Mouse (Mus musculus) embryo, embryonic 10.5 days (tissue): ENCODE results near the gene Plb1.

Source experiments
- DNase-seq: peaks from one replicate; pipeline ENCODE4 v3.0.0-alpha.2; 2015; ENCODE audit warnings: low spot score

Gene Plb1

DNA sequence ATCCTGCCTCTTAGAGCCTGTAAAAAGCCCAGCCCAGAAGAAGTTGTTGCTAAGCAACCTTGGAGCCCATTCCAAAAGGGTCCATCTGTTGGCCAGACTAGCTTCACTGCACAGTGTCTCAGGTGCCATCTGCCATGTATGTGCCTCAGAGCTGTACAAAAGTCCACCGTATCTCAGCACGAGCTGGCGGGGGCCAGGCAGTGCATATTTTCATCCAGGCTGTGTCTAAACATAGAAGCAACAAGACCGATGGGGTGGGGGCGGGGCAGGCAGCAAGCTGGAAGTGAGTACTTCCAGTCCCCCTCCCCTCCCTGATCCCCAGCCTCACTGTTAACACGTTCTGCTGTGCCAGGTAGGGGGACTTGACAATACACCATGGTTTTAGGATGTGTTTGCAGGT, 102.7 kb downstream of the Plb1 start:
- peak; percentile 50 for DNase-seq

DNA sequence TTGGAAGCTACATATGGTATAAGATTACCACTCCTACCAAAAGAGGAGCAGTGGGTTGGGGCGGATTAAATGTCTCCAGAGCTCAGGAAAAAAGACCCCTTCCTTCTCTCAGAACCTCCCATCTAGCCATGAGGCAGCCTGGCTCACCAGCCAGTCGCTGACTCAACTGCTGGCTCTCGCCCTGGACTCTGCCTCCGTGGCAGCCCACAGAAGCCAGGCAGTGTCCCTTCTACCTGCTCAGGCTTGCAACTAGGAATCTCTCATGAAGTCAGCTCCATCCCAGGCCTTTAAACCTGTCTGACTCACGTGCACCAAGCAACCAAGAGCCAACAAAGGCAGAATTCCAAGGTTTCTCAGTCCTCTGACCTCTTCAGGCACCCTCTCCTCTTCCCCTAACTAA, 103.6 kb downstream of the Plb1 start:
- DNase-seq: no peak

DNA sequence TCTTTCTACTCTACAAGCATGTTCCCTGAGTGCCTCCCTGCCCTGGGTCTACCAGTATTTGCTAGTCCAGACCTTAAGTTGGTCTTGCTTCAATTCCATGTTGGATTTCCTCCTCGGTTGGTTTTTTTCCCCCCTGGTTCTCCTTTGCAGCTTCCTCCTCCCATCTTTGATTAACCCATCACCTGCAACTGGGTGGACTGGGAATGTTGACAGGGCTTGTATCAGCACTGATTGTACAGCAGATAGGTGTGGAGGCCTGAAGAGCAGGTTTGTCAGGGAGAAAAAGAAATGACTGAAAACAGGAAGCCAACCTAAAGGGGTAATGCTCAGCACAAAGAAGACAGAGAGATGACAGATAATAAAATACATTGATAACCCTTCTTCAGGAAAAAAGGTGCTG, 104.8 kb downstream of the Plb1 start:
- no peak for DNase-seq

DNA sequence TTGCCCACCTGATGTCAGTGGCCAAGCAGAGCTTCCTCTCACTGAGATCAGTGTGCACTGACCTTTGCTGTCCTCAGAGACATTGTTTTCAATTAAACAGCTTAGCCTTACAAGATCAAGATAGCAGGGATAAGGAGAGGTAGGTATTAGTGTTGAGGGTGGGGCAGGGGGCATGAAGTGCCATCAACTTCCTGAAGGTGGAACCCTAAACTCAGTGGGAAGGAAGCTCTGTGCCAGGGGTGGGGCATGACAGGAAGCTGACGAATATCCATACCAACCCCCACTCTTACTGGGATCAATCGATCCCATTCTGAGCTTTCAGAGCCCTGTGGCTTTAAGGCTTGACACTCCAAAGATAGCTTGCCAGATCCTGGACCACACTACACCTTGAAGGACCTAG, 105.8 kb downstream of the Plb1 start:
- no peak for DNase-seq

DNA sequence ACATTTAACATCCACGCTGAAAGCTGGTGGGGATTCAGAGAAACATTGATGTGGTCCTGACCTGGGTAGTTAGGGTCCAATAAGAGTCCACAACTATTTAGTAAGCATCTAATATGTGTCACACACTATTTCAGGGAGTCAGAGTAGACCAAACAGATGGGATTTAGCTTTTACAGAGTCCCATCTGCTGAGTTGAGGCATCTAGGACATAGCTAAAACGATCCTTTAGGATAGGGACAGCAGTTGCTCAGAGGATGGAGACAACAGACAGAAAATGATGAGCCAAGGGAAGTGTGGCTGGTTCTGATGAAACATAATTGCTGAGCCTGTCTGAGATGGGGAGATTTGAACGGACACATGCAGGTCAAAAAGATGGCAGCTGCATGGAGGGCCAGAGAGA, 106.3 kb downstream of the Plb1 start:
- DNase-seq: no peak

DNA sequence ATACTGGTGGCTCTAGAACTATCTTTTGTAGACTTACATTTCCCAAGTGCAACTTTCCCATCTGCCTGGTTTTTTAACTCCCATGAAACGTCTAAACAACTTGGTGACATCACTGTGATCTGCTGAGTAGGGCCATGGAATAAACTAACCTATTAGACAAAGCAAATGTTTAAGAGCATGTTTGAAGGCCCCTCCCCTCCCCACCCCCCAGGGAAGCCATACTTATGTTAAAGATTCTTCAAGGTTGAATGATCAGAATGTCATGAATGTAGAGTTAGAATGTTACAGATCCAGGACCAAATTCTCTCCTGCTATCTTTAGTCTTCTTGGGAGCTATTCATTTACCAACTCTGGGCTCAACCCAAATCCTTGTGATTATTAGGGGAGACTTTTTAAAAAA, 107.7 kb downstream of the Plb1 start:
- DNase-seq: no peak

DNA sequence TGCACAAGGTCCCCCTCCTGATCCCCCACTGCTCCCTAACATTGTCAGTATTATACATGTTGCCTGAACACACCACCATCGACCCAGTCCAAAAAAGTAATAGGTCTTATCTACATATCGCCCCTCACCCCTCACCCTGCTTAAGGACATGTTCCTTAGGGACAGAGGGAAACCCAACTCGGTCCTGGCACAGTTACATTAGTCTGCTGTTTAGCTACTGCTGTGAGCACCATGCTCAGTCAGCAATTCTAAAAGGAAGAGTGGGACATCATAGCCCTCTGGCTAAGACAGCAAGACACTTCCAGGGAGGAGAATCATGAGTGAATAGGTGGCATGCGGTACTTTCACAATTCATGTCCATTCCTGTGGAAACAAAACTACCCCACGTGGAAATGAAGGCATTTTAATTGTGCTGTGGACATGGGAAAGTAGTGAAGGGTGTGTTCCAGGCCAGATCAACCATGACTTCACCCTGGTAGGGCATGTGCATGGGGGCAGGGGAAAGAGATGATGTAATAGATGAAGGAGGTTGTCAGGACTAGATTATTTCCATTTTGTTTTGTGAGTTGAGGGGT, 110.3 kb downstream of the Plb1 start:
- DNase-seq: no peak

DNA sequence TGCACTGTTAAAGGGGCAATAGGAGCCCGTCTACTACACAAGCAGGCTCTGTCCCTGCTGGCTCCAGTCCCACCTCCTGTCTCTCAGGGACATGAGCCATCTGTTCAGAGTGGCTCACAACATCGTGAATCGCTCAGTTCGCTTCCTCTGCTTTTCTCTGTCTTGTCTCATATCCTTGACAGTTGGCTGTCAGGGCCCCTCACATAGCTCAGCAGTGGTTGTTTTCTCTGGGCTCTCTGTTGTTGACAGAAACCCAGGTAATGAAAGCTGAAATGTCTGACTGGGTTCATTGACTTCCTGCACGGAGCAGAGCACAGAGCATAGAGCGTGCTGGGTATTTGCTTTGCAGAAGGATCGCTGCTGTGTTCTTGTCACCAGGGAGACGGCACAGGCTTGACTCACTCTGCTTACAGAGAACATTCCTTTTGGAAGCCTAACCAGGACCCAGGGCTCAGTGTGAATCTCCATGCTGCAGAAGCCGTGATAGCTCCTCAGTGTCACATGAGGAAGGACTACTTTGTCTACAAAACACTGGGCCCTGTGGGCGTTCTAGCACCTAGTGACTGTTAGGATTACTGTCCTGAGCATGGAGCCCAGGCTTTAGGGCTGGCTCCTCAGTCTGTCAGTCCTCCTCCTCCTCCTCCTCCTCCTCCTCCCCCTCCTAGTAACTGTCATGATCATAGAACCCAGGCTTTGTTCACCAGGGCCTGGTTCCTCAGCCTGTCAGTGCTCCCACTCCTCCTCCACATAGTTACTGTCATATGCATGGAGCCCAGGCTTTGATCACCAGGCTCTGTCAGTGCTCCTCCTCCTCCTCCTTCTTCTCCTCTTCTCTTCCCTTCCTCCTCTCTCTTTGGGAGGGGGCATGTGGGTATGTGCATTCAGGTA, 113.8 kb downstream of the Plb1 start:
- DNase-seq: peak; percentile 55

DNA sequence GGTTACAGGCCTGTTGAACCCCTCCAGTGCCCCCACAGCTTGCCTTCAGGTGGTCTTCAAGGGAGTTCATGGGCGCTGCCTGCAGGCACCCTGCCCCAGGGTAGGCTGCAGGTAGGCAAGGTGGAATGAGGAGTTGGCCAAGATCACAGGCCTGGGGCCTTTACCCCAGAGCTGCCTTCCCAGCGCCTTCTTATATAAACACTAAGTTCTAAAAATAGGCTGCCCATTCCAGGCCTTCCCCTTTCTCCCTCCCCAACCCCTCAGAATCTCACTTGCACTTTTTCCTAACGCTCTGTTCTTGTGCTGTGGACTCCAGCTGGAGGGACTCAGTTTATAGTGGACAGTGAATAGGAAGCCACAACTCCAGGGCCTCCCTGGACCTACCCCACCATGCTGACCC, 117.2 kb downstream of the Plb1 start:
- no peak for DNase-seq

DNA sequence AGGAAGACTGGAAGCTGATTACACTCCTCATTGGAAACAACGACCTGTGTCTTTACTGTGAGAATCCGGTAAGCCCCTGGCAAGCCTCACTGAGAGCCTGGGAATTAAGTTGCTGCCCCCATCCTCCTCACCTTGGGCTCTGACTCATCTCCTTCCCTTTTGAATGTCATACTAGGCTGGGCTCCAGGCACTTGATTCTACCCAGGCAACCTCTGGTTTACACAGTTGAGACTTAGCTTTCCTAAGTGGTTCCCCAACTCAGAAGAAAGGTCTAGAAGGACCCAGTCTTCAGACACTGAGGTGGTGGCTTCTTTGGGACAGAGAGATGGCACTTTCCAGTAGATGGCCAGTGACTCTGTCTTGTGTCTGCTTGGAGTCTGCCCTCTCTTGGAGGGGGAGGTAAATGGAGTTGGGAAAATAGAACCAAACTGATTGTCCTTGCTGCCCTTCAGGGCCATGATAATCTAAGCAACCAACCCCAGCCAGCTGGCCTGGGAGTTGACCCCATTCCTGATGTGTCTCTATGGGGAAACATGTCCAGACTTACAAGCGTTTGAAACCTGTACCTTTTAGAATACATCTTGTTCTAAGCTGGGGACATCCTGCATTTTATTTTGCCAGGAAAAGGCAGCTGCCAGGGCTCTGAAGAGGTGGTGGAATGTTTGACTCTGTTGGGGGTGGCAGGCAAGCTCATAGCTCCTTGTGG, 118.2 kb downstream of the Plb1 start:
- no peak for DNase-seq

DNA sequence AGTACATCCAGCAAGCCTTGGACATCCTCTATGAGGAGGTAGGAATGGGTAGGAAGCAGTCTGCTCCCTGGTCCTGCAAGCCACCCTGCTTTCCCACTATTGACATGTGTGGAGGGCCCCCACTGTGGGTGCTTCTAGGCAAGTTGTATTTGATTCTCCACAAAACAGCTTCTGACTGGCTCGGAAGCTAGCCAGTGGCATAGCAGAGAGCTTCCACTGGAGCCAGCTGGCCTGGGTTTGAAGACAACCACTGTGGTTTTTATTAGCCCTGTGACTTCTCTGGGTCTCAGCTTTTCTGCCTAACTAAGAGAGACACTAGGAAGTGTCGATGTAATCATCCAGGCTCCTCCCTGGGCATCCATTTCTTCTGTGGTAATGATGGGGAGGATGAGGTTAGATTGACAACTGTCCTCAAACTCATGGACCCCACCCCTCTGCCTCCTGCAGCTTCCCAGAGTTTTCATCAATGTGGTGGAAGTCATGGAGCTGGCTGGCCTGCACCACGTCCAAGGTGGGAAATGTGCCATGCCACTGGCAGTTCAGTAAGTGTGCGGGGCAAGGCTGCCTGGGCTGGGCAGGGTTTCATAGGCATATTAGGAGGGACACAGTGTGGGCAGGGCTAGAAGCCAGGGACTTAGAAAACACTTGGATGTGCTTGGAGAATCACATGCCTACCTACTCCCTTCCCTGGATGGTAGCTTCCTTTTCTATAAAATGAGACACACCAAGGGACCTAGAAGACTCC, 119.4 kb downstream of the Plb1 start:
- no peak for DNase-seq

DNA sequence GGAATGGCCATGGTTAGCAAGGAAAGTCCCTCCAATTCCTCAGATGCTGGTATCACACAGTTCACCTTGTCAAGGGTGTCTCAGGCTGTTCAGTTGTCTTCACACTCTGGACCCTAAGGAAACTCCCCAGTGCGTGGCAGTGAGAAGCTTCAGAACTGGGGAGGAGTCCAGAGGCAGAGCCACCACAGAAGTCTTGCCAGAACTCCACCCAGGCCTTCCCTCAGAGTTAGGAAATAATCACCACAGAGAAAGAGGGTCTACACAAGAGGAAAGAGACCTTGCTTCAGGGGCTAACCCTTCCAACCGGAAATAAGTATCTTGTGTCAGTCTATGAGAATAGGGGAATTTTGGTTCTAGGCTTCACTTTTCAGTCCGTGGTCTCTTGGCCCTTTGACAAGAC, 120.3 kb downstream of the Plb1 start:
- DNase-seq: no peak

DNA sequence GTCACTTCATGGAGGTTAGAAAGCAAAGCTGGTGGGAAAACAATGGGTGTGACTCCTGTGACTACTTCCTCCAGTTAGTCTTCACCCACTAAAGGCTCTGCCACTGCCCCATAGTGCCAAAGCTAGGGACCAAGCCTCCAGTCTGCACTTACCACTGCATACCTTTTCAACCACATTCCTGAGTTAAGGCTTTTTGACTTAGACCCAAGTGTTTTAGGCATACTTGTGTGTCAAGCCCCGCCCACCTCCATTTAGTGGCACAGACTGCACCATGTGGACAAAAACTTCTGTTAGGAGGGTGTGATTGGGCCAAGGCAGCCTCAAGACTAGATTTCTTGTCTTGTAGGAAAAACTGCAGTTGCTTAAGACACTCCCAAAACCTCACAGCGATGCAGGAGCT, 120.8 kb downstream of the Plb1 start:
- DNase-seq: no peak

DNA sequence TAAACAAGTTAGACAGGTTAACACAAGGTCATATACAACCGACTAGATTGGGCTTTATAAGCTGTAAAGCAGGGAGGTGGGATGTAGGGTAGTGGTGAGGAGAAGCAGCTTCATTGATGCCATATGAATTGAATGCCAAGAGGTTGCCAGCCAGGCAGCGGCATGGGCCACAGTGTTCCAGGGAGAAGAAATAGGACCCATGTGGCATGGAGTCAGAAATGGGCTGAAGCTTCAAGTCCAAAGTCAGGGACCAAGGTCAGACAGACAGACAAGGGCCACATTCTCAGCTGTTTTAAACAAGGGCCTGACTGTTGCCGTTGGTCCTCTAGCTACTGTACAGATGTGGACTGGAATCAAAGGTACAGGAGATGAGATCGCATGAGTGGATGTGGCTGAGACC, 128.0 kb downstream of the Plb1 start:
- no peak for DNase-seq

DNA sequence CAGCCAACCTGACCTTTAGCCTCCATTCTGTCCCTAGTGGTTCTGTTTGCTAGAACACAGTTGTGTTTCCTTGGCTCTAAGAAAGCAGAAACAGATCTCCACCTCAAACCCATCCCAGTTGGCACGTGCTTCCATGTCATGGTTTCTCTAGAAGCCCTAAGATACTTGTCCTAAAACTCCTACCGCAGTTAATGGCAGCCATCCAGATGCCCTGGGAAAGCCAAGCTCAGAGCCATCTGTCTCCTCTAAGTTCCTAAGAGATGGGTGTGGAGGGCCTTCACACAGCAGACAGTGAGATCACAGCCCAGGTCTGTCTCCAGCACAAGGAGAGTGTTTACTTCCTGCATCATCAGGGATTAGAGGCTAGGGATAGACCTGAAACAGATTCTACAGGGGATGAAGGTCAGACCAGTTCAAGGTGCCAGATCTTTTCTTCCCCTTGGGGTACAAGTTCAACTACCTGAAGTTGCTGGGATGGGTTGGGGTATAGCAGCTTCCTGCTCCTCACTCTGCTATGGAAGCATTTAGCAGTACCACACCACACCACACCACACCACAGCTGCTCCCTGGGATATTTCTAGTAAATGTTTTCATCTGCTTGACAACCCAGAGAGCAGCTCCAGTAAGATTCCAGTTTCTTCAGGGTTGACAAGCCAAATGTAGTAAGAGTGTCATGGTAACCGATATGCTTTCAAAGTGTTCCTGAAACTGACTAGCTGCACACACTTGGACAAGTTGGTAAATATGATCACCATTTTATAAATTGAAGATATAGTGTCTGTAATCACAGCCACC, 129.1 kb downstream of the Plb1 start:
- DNase-seq: no peak

DNA sequence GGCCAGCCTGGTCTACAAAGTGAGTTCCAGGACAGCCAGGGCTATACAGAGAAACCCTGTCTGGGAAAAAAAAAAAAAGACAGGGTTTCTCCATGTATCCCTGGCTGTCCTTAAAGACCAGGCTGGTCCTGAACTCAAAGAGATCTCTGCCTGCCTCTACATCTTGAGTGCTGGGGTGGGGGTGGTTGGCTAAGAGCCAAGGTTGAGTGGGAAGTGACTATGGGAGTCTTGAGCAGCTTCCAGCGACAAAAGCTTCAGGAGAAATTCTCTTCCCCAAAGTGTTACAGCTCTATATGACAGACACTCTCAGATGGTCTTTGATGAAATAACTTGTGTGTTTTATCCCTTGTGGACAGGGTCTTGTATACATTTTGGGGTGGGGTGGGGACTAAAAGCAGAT, 136.9 kb downstream of the Plb1 start:
- DNase-seq: no peak

DNA sequence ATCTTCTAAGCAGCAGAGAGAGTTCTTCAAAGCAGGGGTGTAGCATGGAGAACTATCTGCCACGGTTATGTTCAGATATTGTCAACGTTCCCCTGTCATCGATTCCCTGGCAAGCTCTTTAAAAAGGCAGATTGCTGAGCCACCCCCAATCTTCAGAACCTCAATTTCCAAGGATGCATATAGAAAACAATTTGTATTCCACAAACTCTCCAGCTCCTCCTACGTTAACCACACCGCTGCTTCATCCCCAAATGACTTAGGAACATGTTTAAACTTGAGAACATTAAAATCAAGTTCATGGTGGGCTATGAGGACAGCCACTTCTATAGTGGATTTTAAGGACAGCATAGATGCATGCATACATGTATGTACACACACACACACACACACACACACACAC, 138.7 kb downstream of the Plb1 start:
- DNase-seq: no peak

DNA sequence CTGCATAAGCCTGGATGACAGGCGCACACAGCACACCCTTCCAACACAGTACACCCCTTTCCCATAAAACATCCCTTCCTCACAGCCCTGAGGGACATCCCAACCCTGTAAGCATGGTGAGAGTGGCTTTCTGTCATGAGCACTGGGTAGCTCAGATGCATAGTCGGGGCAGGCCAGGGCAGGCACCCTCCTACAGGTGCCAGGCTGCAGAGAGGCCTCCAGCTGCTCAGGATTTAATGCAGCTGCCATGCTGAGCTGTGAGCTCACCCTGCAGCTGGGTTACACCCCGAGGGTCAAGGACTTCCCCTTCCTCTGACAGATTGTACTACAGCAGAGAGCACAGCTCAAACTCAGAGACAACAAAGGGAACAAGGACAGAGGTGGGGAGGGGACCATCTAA, 146.0 kb downstream of the Plb1 start:
- DNase-seq: no peak

DNA sequence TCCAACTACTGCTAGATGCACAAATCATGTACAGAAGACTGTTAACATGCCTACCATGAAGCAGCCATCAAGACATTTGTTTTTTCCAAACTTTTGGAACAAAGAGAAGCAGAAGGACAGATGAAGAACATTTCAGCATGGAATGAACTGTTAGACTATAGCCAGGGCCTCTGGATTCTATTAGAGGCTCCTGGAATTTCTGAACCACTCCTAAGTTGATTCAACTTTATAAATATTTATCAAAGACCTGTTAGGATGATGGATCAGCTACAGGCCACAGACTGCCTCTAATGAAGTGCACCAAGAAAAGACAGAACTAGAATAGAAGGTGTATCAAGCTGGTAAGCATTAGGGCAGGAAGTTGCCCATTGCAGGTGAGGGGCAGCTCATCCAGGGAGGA, 156.1 kb downstream of the Plb1 start:
- DNase-seq: no peak

DNA sequence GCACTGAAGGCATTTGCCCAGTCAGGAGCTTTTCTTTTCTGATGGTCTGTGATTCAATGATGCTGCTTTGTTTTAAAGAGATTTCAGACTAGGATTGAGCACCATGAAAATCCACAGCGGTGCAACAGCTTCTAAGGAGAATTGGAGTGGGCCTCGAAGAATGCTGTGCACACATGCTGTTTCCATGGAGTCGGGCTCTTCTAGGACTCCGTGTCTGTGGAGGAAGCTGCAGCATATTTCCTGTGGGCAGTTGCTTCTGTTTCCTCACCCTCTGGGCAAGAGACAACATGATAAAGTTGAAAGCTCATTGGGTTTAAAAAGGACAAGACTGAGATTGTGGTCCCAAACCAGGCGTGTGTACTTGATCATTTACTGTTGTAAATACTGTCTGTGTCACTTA, 157.8 kb downstream of the Plb1 start:
- DNase-seq: no peak

DNA sequence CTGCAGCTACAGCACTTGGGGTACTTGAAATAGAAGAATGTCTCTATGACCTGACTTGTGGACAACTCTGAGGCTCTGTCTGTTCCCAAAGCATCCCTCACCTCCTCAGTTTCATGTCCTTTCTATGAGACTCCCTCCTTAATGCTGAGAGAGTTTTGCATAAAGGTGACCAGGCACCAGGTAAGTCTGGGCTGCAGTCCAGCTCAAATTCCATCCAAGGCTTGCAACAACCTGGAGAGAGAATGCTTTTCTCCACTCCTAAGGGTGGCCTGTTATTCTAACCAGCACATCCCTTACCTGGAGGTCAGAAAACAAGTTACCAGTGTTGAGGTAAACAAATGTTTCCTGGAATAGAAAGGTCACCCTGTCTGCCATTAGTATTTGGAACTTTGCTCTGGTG, 159.8 kb downstream of the Plb1 start:
- DNase-seq: no peak

DNA sequence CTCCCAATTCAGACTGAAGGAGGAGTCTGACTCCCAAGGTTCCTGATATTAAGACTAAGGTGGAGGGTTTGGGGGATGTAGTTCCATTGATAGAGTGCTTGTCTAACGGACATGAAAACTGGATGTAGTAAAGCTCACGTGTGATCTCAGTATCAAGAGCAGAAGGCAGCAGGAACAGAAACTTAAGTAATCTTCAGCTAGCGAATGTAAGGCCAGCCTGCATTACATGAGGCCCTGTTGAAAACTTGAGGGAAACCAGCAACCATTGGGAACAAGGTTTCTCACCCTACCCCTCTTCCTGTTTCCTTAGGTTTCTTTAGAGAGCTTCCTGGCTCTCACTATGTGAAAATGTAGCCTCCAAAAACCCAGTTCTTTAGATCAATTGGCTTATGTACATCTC, 162.1 kb downstream of the Plb1 start:
- DNase-seq: no peak
